Mouse (Mus musculus) 416B (cell line): ENCODE results near the gene Fzr1.

Source experiments
- DNase-seq: peaks from one replicate; pipeline ENCODE4 v3.0.0; 2011; ENCODE audit warnings: low read depth

The Fzr1 gene

DNA sequence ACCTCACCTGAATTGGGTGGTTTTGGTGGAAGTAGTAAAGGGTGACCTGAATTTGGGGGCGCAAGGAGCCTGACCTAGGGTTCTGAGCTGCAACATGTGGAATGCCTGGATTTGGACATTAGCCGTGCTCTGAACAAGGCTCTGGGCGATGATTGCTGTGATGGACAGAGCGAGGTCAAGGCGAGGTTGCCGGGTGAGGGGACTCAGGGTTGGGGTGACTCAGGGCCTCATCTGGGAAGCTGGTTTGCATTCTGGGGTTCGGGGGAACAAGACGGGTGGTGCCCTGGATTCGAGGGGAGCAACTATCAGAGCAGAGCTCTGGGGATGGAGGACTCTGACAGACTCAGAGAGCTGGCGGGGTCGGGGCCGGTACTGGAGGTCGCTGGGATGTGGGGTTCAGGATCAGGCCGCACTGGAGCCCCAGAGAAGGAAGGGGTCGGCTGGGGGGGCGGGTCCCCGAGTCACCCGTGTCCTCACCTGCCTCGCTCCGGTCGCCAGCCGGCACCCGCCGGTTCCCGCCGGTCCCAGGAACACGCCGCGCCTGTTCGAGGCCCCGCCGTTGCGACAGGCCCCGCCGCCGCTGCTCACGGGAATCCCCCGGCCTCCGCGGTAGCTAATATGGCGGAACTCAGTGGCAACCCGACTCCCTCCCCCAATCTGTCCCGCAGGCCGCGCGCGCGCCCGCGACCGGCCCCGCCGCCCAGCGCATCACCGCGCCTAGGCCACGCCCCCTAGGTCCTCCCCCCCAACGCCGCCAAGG lies at the start of gene Fzr1:
Gene Fzr1, minus strand, starts transcription at position 724 of the 760 bp plus-strand sequence.
- DNase-seq, result no peak

DNA sequence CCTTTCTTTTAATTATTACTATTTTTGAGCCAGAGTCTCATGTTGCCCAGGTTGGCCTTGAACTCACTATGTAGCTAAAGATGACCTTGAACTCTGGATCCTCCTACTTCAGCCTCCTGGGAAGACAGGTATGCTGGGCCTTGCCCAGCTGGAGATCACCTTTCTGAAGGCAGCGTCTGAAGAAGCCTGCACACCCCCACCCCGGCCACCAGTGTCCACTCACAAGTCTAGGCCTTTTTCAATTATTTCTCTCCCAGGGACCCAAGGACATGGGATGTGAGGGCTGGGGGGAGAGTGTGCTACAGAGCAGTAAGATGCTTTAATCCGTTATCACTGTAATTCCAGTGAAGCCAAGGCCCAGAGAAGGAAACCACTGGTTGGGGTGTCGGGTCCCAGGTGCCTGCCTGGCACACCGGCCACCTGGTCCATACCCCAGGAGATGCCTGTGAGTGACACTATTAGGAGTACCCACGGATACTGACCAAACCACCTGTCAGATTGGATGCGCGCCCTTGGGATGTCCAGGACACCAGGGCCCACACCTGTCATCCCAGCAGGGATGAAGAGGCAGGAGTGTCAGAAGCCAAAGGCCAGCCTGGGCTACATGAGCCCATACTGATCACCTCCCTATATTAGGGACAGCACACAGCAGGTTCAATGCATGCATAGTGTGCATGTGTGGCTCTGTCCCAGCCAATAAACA lies 49.6 kb upstream of the Fzr1 start:
- DNase-seq, result no peak

DNA sequence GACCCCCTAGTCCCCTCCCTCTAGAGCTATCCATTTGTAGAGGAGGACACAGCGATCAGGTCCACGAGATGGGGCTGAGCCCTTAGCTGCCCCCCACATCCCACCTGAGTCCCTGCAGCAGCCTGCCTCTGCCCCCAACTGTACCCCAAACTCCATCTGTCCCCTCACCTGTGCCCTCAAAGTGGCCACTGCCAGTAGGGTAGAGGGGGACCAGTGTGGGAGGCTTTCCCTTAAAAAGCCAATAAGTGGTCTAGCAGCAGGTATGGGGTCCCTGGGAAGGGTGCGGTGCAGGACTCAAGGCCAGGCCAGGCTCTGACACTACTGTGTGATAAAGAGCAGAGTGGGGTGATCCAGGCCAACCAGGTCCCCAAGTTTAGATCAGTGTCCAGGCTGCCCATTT lies 49.0 kb upstream of the Fzr1 start:
- DNase-seq, result no peak

DNA sequence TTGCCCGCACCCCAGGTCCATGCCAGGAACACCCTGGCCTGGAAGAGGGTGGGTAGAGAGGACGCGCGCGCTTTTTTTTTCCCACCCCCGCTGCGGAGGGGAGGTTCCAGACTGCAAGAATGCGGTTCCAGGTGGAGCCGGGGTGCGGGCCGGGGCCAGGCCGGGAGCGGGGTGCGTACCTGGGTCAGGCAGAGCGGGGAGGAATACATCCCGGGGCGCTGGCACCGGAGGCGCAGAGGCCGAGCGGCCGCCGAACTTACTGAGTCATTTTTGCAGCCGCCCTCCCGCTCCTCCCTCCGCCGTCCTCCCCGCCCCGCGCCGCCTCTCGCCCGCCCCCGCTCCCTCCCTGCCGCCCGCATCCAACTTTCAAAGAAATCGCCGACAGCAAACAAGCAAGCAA lies 48.6 kb upstream of the Fzr1 start:
- no peak for DNase-seq

DNA sequence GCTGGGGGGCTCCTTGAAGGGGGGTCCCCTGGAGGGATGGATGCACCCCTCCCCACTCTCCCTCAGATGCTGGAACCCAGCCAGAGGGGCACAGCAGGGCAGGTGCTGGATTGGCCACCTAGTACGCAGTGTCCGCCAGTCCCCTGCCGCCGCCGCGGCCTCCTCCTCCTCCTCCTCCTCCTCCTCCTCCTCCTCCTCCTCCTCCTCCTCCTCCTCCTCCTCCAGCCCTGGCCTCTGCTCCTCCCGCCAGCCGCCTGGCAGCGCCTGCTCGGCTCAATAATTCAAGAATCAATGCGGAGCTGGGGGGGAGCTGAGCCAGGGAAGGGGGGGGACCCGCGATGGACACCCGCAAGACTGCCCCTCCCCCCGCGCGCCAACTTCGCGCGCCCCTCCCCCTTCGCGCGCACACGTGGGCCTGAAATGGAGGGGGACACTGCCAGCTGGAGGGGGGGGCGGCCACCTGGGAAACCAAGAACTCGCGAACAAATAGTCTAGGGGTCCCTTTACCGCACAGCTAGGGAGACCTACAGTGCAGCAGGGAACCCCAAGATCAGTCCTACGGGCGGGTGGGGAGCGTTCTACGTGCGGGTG lies 47.9 kb upstream of the Fzr1 start:
- no peak for DNase-seq

DNA sequence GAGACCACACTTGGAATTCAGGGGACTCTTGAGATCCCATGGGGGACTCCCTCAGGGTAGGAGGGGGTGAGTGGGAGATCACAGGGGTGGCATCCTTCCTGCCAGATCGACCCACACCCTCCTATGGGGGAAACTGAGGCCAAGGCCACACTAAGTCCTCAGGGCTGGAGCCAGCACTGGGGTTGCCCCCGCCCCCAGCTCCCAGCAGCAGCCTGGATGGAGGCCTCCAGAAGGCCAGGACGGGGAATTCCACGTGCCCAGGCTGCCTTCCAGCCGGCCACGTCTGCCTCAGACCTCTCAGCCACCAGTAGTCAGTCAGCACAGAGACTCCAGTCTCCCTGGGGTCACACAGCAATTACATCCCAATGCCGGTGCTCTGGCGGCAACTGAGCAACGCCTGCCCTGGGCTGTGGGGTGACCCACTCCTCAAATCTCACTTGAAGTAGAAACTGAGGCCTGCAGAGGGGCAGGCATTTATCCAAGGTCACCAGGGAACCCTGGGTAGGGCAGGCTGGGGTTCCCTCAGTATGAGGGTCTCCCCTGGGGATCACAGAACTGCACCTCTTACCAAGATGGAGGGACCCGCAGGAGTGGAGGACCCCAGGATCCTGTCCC lies 47.0 kb upstream of the Fzr1 start:
- DNase-seq, result no peak

DNA sequence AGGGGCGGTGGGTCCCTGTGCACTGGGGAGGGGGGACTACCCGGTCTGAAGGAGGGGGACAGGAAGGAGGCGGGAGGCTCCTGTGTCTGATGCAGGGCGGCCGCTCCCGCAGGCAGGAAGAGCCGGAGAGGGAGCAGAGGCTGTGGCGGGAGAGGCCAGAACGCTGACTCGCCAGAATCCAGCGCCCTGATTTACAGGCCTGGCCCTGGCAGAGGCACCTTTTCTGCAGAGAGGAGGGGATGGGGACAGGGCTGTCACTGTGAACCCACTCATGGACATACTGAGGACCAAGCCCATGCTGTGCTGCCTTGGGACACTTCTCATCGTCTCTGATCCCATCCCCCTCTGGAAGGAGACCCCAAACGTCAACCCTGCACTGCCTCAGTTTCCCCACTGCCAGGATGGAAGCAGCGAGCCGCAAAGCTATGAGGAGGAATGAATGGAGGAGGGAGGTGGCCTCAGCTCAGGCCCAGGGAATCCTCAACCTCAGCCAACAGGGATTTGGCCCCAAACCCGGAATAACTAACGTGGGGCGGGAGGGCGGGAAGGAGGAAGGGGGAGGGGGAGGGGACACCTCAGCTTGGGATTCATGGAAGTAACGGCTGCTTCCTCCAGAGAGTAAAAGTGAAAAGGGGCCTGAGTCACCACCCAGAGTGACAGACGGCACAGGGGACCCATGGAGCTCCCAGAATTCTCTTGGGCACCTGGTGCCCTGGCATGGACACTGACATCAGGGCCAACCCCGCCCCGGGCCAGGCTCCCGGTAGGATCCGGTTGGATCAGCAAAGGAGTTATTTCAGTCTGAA lies 46.1 kb upstream of the Fzr1 start:
- DNase-seq, result no peak

DNA sequence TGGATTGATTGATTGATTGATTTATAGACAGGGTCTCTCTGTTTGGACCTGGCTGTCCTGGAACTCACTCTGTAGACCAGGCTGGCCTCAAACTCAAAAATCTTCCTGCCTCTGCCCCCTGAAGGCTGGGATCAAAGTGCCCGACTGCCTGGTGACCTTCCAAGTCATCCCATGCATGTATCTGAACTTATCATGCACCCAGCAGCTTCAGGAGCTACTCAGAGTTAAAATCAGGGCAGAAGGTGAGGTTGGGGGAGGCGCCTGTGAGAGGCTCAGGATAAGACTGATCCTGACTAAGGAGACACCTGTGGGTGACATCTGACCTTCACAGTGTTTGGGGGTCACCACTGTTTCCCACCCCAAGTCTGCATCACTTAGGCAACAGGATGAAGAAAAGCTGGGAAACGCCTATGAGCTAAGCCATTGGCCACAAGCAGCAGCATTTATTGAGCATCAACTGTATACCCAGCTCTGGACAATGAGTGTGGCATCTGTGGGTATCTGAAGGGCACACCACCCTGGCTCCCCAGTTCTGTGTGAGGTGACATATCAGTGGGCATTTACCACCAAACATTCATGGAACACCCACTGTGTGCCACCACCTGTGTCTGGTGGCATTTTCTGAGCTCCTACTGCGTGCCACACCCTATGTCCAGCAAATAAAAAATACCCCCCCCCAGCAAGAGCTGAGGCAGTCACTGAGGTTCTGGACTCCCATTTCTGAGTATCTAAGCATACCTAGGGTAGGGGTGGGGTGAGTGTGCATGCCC lies 45.3 kb upstream of the Fzr1 start:
- no peak for DNase-seq

DNA sequence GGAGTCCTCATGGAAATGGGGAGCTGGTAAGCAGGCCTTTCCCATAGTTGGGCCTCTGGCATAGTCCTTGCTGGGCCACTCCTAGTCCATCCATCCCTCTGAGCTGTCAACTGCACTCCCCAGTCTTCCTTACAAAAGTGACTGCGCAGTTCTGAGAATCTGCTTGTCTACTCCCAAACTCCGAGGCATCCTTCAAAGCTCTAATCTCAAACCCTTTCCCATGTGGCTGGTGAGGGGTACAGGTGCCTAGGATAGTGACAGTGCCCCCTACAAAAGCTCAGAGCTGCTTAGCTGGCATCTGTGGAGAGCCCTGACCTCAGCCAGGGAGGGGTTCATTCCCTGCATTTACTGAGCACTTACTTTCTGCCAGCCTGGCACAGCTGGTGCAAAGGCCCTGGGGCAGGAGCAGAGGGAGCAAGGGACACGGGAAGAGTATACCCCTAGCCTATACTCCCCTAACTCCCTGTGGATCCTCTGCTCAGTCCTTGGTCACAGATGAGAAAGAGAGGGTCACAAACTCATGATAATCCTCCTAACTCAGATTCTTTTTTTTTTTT lies 44.4 kb upstream of the Fzr1 start:
- no peak for DNase-seq

DNA sequence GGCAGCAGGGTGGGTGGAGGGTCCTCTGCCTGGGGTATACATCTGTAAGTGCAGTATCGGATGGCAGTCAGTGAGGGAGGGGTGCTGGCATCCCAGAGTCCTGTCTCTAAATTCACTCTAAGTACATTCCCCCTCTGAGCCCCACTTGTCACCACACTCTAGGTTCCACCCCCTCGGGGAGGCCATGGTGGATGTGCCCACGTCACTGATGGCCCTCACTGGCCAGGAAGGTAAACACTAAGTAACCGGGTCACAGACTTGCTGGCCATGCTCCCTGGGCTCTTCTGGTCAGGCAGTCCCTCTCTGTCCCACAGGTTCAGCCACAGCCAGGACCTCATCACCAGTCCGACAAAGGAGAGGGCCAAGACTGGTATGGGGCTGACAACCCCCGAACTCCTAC lies 43.9 kb upstream of the Fzr1 start:
- no peak for DNase-seq

DNA sequence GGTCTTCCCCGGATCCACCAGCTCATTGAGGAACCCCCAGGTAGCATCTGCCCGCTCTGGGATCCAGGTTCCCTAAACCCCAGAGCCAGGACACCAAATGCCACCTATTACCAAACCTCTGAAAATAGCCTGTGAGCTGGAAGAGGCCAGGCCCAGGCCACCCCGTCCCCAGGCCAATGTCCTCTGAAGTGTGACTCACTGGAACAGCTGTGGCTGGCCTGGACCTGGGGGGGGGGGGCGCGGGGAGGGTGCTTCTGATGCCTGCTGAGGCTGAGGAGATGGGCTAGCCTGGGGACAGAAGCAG lies 43.4 kb upstream of the Fzr1 start:
- no peak for DNase-seq

DNA sequence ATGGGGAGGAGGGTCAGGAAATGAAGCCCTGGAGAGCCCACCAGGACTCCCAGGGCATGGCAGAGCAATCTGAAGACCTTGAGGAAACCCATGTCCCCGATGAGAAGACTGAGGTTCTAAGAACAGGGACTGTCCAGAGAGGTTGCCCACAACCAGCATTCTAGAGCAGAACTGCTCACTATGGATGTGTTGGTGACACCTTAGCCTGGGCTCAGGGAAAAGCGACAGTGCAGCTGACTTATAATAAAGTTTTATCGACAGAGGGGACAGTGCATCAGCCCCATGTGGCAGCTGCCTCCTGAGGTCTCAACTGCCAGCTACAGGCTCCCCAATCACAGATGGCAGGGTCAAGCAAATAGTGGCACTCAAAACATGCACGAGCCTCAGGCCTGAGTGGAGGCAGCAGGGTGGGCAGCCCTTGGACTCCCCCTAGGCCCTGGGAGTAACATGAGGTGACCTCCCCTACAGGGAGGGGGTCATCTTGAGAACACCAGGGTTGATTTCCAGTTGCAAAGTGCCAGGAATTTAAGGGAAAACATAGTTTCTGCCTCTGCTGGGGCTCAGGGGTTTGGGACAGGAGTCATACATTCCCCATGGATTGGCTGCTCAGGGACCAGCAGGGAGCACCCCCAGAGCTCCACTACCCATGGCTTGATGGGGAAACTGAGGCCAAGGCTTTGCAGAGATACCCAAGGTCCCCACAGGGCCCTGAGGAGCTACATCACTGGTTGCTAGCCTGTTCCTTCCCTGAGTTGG lies 42.9 kb upstream of the Fzr1 start:
- no peak for DNase-seq

DNA sequence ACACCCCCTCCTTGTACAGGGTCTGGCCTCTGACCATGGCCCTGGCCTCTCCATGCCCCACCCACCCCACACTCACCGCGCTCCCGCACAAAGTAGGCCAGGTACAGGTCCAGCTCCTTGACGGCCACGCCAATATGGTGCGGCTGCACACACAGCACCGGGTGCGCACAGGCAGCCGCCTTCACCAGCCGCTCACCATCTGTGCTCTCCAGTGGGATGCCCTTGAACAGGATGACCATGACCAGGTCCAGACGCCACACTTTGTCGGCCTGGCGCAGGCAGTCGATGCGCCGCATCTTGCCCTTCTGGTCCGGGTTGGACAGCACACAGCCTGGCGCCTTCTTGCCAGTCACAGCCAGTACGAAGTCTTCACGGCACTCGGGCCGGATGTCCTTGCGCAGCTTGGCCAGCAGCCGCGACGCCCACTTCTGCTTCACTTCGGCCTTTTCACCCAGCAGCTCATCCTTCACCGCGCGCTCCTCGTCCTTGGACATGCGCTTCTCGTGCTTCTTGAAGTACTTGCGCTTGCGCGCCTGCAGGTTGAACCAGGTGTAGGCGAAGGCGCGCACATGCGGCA lies 42.0 kb upstream of the Fzr1 start:
- DNase-seq, result no peak

DNA sequence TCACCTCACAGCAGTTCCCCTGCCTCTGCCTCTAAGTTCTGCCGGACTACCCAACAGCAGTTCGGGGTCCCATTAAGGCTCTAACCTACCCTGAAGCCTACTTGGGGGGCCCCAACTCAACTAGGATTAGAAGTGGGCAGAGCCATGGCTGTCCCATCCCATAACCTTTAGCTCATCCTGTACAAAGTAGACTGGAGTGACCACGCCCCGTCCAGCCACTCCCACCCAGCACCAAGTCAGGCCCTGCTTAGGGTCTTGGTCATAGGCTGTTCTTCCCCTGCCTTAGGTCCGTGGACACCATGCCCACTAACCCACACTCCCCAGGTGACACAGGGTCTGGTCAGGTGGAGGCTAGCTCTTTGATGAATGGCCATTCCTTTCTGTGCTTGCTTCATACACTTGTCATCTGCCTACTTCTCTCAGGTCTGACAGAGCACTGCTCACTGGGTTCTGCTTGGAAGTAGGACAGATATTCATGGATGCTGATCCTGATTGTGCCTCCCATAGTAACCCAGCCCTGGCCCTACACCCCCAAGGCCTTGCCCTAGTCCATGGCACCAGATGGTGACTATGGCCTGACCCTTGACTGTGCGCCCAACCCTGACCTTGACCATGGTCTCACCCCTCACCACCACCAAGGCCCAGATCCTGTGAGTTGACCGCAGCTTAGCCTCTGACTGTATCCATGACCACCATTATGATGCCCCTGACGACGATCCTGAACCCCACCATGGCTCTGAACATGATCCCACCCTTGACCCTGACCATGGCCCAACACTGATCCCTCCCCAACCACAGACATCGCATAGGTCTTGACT lies 41.0 kb upstream of the Fzr1 start:
- no peak for DNase-seq

DNA sequence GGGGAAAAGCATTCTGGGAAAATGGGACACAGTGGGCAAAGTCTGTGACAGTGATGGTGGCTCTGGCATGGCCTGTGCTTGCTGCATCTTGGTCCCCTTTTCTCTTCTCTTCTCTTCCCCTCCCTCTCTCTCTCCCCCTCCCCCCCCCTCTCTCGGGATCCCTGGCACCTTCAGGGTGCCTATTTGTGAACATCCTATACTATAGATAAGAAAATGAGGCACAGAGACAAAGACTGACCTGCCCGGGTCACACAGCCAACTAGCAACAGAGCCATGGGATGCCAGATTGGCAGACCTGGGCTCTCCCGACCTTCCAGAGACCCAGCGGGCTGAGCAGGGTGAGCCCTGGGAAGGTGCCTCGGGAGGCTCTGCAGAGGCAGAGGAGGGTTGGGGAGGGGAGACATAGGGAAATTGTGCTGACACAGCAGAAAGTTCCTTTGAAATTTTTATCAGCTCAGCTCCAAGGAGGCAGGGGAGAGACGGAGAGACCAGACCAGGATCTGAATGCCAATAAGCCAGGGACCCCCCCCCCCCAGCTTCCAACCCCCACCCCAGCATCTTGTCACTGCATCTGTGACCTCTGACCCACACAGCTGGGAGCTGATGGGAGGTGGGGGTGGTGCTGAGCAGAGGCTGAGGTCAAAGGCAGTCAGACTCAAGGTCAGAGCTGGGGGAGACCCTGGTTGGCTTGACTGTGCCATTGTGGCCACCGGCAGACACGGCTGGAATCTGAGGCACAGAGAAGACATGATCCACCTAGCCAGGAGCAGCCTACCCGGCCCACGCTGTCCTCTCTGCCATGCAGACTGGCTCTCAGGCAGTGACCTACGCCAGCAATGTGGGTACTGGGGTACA lies 40.1 kb upstream of the Fzr1 start:
- DNase-seq, result no peak

DNA sequence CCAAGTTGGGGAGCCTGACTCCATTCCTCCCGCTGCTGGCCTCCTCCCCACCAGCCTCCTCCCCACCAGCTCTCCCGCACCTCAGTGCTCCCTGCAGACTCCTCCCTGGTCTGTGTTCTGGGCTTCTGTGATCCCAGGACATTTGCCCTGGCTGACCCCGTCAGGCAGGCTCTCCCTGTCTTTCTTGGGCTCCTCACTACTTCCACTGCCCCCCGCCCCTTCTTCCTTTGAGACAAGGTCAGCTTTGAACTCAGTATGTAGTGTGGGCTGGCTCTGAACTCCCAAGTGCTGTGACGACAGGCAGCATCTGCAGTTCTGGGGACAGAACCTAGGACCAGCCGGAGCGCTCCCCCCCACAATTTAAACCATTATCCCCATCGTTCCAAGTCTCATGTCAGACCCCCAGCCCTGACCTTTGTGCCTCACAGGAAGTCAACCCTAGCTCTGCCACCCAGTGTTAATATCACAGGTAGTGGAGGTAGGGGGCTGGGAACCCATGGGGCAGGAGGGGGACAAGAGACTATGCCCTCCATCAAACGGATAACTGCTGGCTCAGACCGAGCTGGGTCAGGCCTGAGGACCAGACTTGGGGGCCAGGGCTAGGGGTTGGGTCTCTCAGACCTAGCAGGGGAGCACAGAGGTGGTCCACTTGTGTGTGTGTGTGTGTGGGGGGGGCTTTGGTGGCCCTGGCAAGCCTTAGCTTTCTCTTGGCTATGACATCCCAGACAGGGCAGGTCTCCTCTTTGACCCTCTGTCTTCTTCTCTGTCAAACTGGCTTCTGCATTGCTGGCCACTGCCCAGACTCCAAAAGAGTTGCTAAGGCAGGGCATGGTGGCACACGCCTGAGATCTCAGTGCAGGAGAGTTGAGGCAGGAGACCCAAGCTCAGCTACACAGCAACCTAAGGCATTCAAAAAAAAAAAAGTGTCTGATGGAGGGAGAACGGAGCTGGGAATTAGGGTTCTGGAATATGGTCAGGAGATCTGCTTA lies 39.2 kb upstream of the Fzr1 start:
- no peak for DNase-seq
